Mouse (Mus musculus) ZHBTc4 (cell line): ENCODE measurements around the gene Gm10295.

ENCODE experiments used
- DNase-seq: peaks from one replicate; pipeline ENCODE4 v3.0.0-alpha.2; 2011; ENCODE audit warnings: low read depth, low spot score

Gene Gm10295

GRCm38 (mm10) chr7:71355596-71355995 lies 4.3 kb upstream of the Gm10295 start:
- DNase-seq: no peak

GRCm38 (mm10) chr7:71348922-71349321 lies 2.4 kb downstream of the Gm10295 start:
- no peak for DNase-seq

- DNase-seq: no peak
These were observed 26.2 kb downstream of the Gm10295 start for GRCm38 (mm10) chr7:71324919-71325583.

- no peak for DNase-seq
These were observed 38.0 kb downstream of the Gm10295 start for GRCm38 (mm10) chr7:71313148-71313765.

DNA sequence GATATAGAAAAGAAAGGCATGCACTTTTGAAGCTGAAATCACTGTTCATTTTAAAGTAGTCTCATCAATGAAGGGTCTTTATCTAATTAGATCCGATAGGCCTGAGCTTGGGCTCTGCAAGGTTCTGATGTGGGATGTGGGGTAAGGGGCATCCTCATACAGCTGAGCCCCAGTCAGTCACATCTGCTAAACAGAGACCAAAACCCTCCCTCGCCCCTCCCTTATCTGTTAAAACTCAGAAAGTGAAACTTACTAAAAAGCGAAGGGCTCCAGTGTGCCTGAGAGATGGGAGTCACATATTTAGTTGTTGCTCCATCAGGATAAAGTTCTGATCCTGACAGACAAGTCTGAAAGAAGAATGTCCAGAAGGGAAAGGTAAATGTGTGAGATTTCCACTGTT lies 38.9 kb downstream of the Gm10295 start:
- no peak for DNase-seq

- DNase-seq: no peak
These were observed 39.9 kb downstream of the Gm10295 start for GRCm38 (mm10) chr7:71311411-71311810.

GRCm38 (mm10) chr7:71308051-71308450 lies 43.2 kb downstream of the Gm10295 start:
- DNase-seq: no peak

- no peak for DNase-seq
These were observed 48.6 kb downstream of the Gm10295 start for GRCm38 (mm10) chr7:71302714-71303113.
